In the genomic region with DNA sequence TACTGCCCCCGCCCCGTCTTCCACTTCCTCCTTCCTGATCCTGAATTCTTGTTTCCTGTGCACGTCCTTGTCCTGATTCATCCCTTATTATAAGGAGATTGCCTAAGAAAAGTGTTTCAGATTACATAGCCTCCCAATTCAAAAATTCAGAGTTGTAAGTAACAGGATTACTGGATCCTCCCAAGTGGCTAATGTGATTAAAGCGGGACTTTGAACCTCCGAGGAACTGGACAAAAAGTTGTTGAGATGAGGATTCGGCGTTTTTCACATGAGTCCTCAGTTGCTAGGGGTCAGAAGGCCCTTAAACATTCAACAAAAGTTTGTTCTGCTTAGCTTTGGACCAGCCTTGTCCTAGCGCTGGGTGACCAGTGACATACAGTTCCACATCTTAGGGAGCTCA, we compare ENCODE assay signal across 8 mouse cellular contexts. TPM values are rescaled to one million over a fixed set of nuclear protein-coding genes. Genes with fewer than 3 reads are reported as not detected.
DNase-seq lines count a peak whose midpoint lies in the region; ATAC-seq and TF ChIP-seq lines count a peak whose summit lies in the region.

Gene Kcna1, minus strand, starts transcription at position 4 of the 400 bp plus-strand sequence.

- peaks cover 69% of the 10 kb centered on the region for H3K27me3 ChIP-seq in heart, embryonic 14.5 days (ENCODE audit: control insufficient read depth, insufficient read depth, low read length)
- H3K27me3 ChIP-seq in hindbrain, embryonic 14.5 days (ENCODE audit: control insufficient read depth, insufficient read depth, low read length), result peaks cover 39% of the 10 kb centered on the region
- peaks cover 68% of the 10 kb centered on the region for H3K27me3 ChIP-seq in liver, embryonic 15.5 days

- WGBS in heart, embryonic 14.5 days, result 31% methylated on average over 8 of the region's 8 CpGs
- WGBS in hindbrain, embryonic 14.5 days, result 36% methylated on average over 8 of the region's 8 CpGs
- 23% methylated on average over 8 of the region's 8 CpGs for WGBS in liver, embryonic 15.5 days (ENCODE audit: insufficient replicate concordance)

- H3K9me3 ChIP-seq in heart, embryonic 14.5 days (ENCODE audit: control insufficient read depth, low read length), result no peaks in the 10 kb centered on the region
- no peaks in the 10 kb centered on the region for H3K9me3 ChIP-seq in hindbrain, embryonic 14.5 days (ENCODE audit: control insufficient read depth, low read length)
- no peaks in the 10 kb centered on the region for H3K9me3 ChIP-seq in liver, embryonic 15.5 days (replicated peaks)

- peak within 1 kb of the TSS; percentile 94 for H3K4me2 ChIP-seq in heart, embryonic 14.5 days (ENCODE audit: low read length)
- peak within 1 kb of the TSS; percentile 95 for H3K4me2 ChIP-seq in hindbrain, embryonic 14.5 days (replicated peaks)
- peak within 1 kb of the TSS; percentile 41 for H3K4me2 ChIP-seq in liver, embryonic 15.5 days

- TF ChIP-seq CTCF in cortical plate, adult 2 months (IDR thresholded peaks at IDR 0.05; ENCODE audit: extremely low read depth, insufficient read depth, low read length), result no peak

- H3K4me1 ChIP-seq in heart, embryonic 14.5 days (ENCODE audit: control insufficient read depth in 2 of 2, insufficient read depth in 2 of 2, low read length in 2 of 2), result peaks cover 8 to 30% of the 10 kb centered on the region in 2 experiments
- peaks cover 3% of the 10 kb centered on the region; the same call in 1 of the 2 replicates for H3K4me1 ChIP-seq in cortical plate, adult 2 months (ENCODE audit: control insufficient read depth, insufficient read depth, low read length)
- peaks cover 14% of the 10 kb centered on the region for H3K4me1 ChIP-seq in hindbrain, embryonic 14.5 days (replicated peaks; ENCODE audit: control insufficient read depth, insufficient read depth, low read length)
- no peaks in the 10 kb centered on the region for H3K4me1 ChIP-seq in liver, embryonic 15.5 days (replicated peaks)

- intact Hi-C loops in heart, postnatal 36 days (cut with DNase I), result no loop called here

- H3K4me3 ChIP-seq in heart, embryonic 14.5 days (ENCODE audit: control insufficient read depth in 1 of 2, insufficient read depth in 1 of 2, low read depth in 1 of 2, low read length in 2 of 2), result peak within 1 kb of the TSS; percentile 44 to 48
- peak within 1 kb of the TSS; percentile 99 for H3K4me3 ChIP-seq in cortical plate, adult 2 months (ENCODE audit: insufficient read depth, low read length)
- peak within 1 kb of the TSS; percentile 54 for H3K4me3 ChIP-seq in hindbrain, embryonic 14.5 days (replicated peaks; ENCODE audit: low read length)
- H3K4me3 ChIP-seq in liver, embryonic 15.5 days (replicated peaks), result no peak within 1 kb of the TSS

- H3K36me3 ChIP-seq in heart, embryonic 14.5 days (ENCODE audit: control insufficient read depth, insufficient read depth, low read length), result no peaks in the 10 kb centered on the region
- no peaks in the 10 kb centered on the region for H3K36me3 ChIP-seq in hindbrain, embryonic 14.5 days (replicated peaks; ENCODE audit: control insufficient read depth, insufficient read depth)
- H3K36me3 ChIP-seq in liver, embryonic 15.5 days (replicated peaks), result no peaks in the 10 kb centered on the region

- no peak for DNase-seq in heart, postnatal 36 days
- DNase-seq in hindbrain, embryonic 14.5 days (ENCODE audit: low spot score), result no peak
- DNase-seq in testis, postnatal 10 days (ENCODE audit: low spot score), result no peak
- DNase-seq in cerebellum, adult 18-20 months, result no peak
- DNase-seq in c-Kit-positive CD71-positive TER-119-positive erythroid progenitor cells, embryonic 14.5 days (ENCODE audit: low spot score), result no peak

- no peak for ATAC-seq in heart, embryonic 14.5 days (ENCODE audit: insufficient number of reproducible peaks, insufficient read depth, low FRiP score, low read depth)
- no peak for ATAC-seq in hindbrain, embryonic 14.5 days (ENCODE audit: low FRiP score)
- no peak for ATAC-seq in liver, embryonic 15.5 days (ENCODE audit: insufficient read depth)

- no peak for TF ChIP-seq POLR2A in cortical plate, adult 2 months (IDR thresholded peaks at IDR 0.05; ENCODE audit: extremely low read depth, insufficient read depth, low read length)

- H3K9ac ChIP-seq in heart, embryonic 14.5 days (ENCODE audit: low read length), result peak within 1 kb of the TSS; percentile 6; the same call in 1 of the 2 replicates
- H3K9ac ChIP-seq in hindbrain, embryonic 14.5 days, result peak within 1 kb of the TSS; percentile 66
- no peak within 1 kb of the TSS for H3K9ac ChIP-seq in liver, embryonic 15.5 days

- H3K27ac ChIP-seq in heart, embryonic 14.5 days (replicated peaks in 1 of 2; ENCODE audit: control insufficient read depth in 1 of 2, insufficient read depth in 1 of 2, low read depth in 2 of 2, low read length in 2 of 2), result no peak within 1 kb of the TSS
- H3K27ac ChIP-seq in cortical plate, adult 2 months (ENCODE audit: insufficient read depth, low read length), result peak within 1 kb of the TSS; percentile 78
- H3K27ac ChIP-seq in hindbrain, embryonic 14.5 days, result peak within 1 kb of the TSS; percentile 16; the same call in 1 of the 2 replicates
- no peak within 1 kb of the TSS for H3K27ac ChIP-seq in liver, embryonic 15.5 days (replicated peaks)

RNA-seq across cellular contexts. Expression of gene Kcna1, which starts in this region (rescaled TPM):
- 0.09 TPM in 1 of 2 replicates, not detected in the other for polyA plus RNA-seq in heart, embryonic 14.5 days (2014; fragmentation: Nextera tagmentation; extraction: Ambion mirVana)
- total RNA-seq in heart, postnatal 36 days (2021), result 1 to 10 TPM; 2.4 to 3.5 TPM
- 27.2 and 30.1 TPM in 2 replicates for polyA plus RNA-seq in cortical plate, adult 2 months (2012; rRNA removed)
- 2.0 and 2.3 TPM in 2 replicates for polyA plus RNA-seq in hindbrain, embryonic 14.5 days (2014; fragmentation: Nextera tagmentation; extraction: Ambion mirVana)
- 0.06 TPM in 1 of 2 replicates, not detected in the other for polyA plus RNA-seq in liver, embryonic 15.5 days (2015; fragmentation: Nextera tagmentation; extraction: Ambion mirVana)

Comparison
In these comparisons a context has a peak if more than half of its experiments do, and no peak if none do; other contexts are left out.
1. H3K27ac ChIP-seq: peak in cortical plate, adult 2 months (single experiment) and hindbrain, embryonic 14.5 days (single experiment); none in heart, embryonic 14.5 days (0 of 2) and liver, embryonic 15.5 days (single experiment).
2. H3K4me2 ChIP-seq: peak in every context shown above with its lines; median percentile 95 in hindbrain, embryonic 14.5 days; 94 in heart, embryonic 14.5 days; 41 in liver, embryonic 15.5 days.